Mouse (Mus musculus) gastrocnemius, adult 2 months (tissue): Measurements from ENCODE around the gene Ifnl3. TPM values are rescaled to one million over a fixed set of nuclear protein-coding genes. Genes with fewer than 3 reads are reported as not detected.
"Not testable (repeated sequence)": the region's sequence is repeated elsewhere in the genome, so short reads cannot be mapped to it uniquely, and the experiment has no call there.

Source experiments
- DNase-seq: peaks from one replicate; pipeline ENCODE4 v3.0.0; 2022
- H3K27ac ChIP-seq: fragments of 200-600 bp; 2 replicates; pipeline ENCODE4 v1.8.1; 2022; ENCODE audit warnings: mild to moderate bottlenecking
- H3K4me3 ChIP-seq: fragments of 200-600 bp; 2 replicates; pipeline ENCODE4 v1.8.1; 2022; ENCODE audit warnings: mild to moderate bottlenecking, moderate library complexity
- CTCF ChIP-seq: fragments of 200-600 bp; IDR thresholded peaks from 2 replicates; pipeline ENCODE4 v1.8.1; 2022; ENCODE audit warnings: antibody characterized with exemption, mild to moderate bottlenecking, moderate library complexity
- intact Hi-C: fragments of 180-260 bp; cut with DNase I; formaldehyde crosslinking; loops from one replicate; pipeline ENCODE4 v1.15.1; 2025
- total RNA-seq, 2 experiments: library from RNA; stranded (reverse); gene quantifications; 2 replicates each; pipeline ENCODE4 v1.2.3; 2021

The Ifnl3 gene
- total RNA-seq, 2 experiments from 2014 or later, result not detected

- intact Hi-C loops, result no loop called here
- no peak for TF ChIP-seq CTCF
- H3K27ac ChIP-seq, result no peak overlapping the region
- DNase-seq, result no peak
- H3K4me3 ChIP-seq, result no peak overlapping the region
Measured at GRCm38 (mm10) chr7:28511441-28511840, 11.2 kb upstream of the Ifnl3 start.

GRCm38 (mm10) chr7:28527922-28528719 lies 5.5 kb downstream of the Ifnl3 start:
- intact Hi-C loops, result loop anchor here (2.0 kb wide), 1 partner anchor 81 kb away; no protein-coding TSS in a partner anchor
- peak; percentile 90 for TF ChIP-seq CTCF
- no peak overlapping the region for H3K4me3 ChIP-seq
- peak; percentile 89 for DNase-seq
- H3K27ac ChIP-seq, result no peak overlapping the region

GRCm38 (mm10) chr7:28532005-28532404 lies 9.4 kb downstream of the Ifnl3 start:
- Histone ChIP-seq H3K27ac (no peak overlapping the region), H3K4me3 (no peak overlapping the region)
- no peak for DNase-seq
- TF ChIP-seq CTCF, result no peak
- intact Hi-C loops, result no loop called here

GRCm38 (mm10) chr7:28538886-28539285 lies 16.2 kb downstream of the Ifnl3 start:
- H3K4me3 ChIP-seq, intact Hi-C loops, H3K27ac ChIP-seq, DNase-seq: not testable (repeated sequence)

GRCm38 (mm10) chr7:28540526-28540925 lies 17.9 kb downstream of the Ifnl3 start, which contains the start of gene Sycn:
TSS of gene Sycn (plus strand) at chr7:28540885.
- intact Hi-C loops, result no loop called here
- H3K4me3 ChIP-seq, result no peak within 1 kb of the TSS
- DNase-seq, result no peak
- H3K27ac ChIP-seq, result no peak within 1 kb of the TSS
- no peak for TF ChIP-seq CTCF

GRCm38 (mm10) chr7:28544051-28544601 lies 21.5 kb downstream of the Ifnl3 start:
- intact Hi-C loops, result no loop called here
- Histone ChIP-seq H3K4me3 (no peak overlapping the region), H3K27ac (no peak overlapping the region)
- no peak for TF ChIP-seq CTCF
- peak; percentile 15 for DNase-seq

GRCm38 (mm10) chr7:28545048-28545890 lies 22.6 kb downstream of the Ifnl3 start:
- Histone ChIP-seq H3K4me3 (no peak overlapping the region), H3K27ac (no peak overlapping the region)
- no peak for TF ChIP-seq CTCF
- intact Hi-C loops, result no loop called here
- no peak for DNase-seq

- no peak for DNase-seq
- intact Hi-C loops, result no loop called here
- H3K27ac ChIP-seq, result no peak overlapping the region
- no peak overlapping the region for H3K4me3 ChIP-seq
- TF ChIP-seq CTCF, result no peak
Measured at GRCm38 (mm10) chr7:28545891-28546210, 23.2 kb downstream of the Ifnl3 start.

GRCm38 (mm10) chr7:28546649-28547048 lies 24.0 kb downstream of the Ifnl3 start:
- no peak for TF ChIP-seq CTCF
- intact Hi-C loops, result no loop called here
- no peak for DNase-seq
- Histone ChIP-seq H3K27ac (no peak overlapping the region), H3K4me3 (peak overlapping the region; percentile 35)

- H3K27ac ChIP-seq, result no peak within 1 kb of the TSS
- H3K4me3 ChIP-seq, result peak within 1 kb of the TSS; percentile 35
- no peak for DNase-seq
- TF ChIP-seq CTCF, result no peak
- intact Hi-C loops, result no loop called here
Measured at GRCm38 (mm10) chr7:28547154-28547553, 24.5 kb downstream of the Ifnl3 start, which contains the start of gene Nccrp1. TSS of gene Nccrp1 (minus strand) at chr7:28547254.

GRCm38 (mm10) chr7:28547628-28548027 lies 25.0 kb downstream of the Ifnl3 start:
- intact Hi-C loops, result no loop called here
- TF ChIP-seq CTCF, result no peak
- no peak for DNase-seq
- H3K4me3 ChIP-seq, result no peak overlapping the region
- no peak overlapping the region for H3K27ac ChIP-seq

- no peak for TF ChIP-seq CTCF
- no peak for DNase-seq
- Histone ChIP-seq H3K27ac (no peak overlapping the region), H3K4me3 (no peak overlapping the region)
- intact Hi-C loops, result no loop called here
Measured at GRCm38 (mm10) chr7:28553076-28553475, 30.4 kb downstream of the Ifnl3 start.

- DNase-seq, result no peak
- H3K27ac ChIP-seq, result no peak overlapping the region
- TF ChIP-seq CTCF, result no peak
- intact Hi-C loops, result no loop called here
- H3K4me3 ChIP-seq, result no peak overlapping the region
Measured at GRCm38 (mm10) chr7:28555939-28556535, 33.4 kb downstream of the Ifnl3 start.
